Mouse (Mus musculus) cerebellum, postnatal 14 days (tissue): ENCODE measurements around the gene Birc5.

ENCODE experiments used
- DNase-seq, 2 experiments: peaks; one replicate each; pipeline ENCODE4 v3.0.0; 2021; ENCODE audit warnings: mixed read lengths in 2 of 2

Gene Birc5

DNA sequence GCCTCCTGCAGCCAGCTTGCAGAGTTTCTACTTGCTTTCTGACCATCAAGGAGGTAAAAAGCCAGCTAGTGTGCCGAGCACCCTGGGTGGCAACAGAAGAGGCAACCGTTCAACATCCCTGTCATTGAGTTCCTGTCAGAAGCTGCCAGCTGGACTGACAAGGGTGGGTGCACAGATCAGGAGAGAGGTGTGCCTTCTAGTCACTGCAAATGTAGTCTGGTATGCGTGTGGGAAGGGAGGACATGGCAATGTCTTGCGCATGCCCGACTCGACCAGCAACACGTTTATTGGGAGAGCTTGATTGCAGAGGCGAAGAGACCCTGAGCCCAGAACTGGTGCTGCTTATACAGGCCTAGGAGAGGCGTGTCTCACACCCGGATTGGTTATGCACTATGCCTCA, 8.4 kb downstream of the Birc5 start:
- DNase-seq = no peak

DNA sequence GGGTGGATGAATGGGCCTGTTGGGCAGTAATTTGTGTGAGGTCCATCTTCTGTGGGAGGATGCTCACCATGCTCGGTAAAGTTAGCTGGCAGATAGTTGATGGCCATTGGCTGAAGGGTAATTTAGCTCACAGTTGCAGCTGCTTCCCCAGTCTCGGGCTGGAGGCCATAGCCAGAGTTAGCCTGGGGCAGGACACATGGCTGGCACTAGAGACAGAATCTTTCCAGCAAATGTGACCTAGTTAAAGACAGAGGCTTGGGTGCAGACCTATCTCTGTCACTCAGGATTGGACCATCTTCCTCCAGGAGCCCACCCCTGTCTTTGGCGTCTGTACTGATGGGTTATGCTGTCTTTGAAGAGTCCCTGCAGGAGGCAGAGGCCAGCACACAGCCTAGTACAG, 9.3 kb downstream of the Birc5 start:
- DNase-seq = no peak

DNA sequence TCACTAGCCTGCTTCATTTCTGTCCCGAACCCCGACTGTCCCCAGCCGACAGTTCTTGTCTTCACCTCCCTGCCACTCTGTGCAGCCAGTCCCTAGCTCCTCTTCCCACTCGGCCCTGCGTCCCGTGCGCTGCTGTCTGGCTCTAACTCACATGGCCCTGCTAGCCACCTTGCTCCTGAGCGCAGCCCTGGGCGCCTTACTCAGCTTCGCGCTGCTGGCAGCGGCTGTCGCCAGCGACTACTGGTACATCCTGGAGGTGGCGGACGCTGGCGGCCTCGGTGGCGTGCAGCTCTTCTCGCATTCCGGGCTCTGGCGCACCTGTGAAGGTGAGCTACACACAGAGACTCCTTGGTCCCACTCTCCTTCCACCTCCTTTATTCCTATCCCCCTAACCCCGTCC, 11.6 kb downstream of the Birc5 start, which contains the start of gene Tmem235:
Gene Tmem235 (plus strand): TSS at position 152 of the 400 bp plus-strand sequence.
- no peak for DNase-seq

DNA sequence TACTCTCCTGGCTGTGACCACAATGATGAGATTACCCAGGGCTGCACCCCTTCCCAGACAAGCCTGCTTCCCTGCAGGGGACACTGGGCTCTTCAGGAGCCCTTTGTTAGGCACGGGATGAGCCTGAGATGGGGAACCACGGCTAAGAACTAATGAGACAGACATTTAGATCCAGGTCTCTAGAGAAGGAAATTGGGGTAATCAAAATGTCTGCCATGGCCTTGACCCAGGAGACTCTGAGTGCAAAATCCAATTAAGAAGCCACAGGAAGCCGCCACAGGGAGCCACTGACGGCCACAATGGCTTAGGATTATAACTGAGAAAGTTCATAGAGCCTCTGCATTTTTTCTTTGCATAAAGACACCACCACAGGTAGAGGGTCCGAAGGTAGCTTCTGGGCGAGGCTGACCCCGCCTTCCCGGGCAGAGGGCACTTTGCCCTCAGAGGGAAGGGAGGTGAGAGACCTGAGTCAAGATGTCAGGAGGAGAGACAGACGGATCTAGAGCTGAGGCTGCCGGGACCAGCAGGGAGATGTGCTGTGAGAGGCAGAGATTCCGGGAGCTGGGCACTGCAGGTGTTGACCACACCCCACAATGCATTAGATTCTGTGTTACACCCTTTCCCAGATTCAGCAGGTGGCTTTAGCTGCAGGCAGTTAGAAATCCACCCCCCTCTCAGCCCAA, 14.3 kb downstream of the Birc5 start:
- no peak for DNase-seq

DNA sequence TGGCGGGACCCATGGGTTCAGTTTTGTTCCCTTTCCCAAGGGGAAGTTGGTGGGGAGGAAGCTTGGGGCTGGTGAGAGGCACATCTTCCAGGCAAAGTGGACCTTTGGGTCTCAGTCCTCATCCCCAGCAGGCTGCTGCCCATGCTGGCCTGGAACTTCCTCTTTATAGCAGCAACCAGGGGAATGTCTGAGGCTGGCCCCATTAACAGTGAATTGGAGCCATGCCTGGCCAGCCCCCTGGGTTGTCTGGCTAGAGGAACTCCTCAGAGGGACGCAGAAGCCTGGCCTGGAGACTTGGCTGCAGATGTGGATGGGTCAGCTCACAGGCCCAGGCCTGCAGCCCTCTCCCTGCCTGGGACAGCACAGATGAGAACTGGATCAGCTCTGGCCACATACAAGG, 15.8 kb downstream of the Birc5 start:
- DNase-seq = no peak

DNA sequence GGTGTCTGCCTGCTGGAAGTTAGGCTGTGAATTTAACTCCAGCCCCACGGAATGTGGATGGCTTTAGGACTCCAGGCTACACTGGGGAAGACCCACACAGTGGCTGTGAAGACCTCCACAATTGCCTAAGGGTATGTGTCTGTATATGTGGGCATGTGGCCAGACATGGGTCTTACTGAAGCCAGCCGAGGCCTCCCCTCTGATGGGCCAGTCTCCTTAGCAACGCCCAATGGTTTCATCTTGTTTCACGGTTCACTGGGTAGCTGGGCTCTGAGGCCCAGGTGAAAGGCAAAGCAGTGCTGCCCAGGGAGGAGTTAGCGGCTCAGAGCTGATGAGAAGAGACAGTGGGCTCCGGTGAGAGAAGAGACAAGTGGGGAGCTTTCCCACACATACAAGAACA, 16.9 kb downstream of the Birc5 start:
- no peak for DNase-seq

DNA sequence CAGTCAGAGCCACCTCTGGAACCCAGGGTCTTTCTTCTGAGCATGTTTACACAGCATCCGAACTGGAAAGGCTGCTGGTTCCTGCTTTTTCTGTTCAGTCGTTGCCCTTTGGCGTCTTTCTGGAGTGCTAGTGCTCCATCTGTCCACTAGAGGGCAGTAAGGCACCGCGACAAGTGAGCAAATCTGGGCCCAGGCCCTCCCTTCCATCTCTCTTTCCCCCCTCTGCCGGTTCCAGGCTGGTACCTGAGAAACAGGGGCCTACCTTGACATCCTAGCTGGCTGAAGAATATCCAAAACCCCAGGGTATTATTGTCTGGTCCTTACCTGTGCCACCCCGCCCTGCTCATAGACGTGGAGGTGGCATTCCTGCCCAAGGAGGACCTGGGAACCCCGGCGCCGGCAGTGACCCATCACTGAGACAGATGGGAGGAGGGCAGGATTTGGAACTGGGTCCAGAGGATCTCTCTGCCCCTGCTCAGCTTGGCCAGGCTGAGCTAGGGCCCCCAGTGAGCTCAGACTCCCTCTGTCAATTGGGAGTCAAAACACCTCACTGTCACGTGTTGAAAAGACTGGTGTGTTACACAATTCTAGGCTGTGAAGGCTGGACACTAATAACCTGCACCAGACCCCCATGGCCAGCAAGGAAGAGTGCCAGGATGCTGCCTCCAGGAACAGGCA, 21.8 kb downstream of the Birc5 start:
- DNase-seq = peak; percentile 88 to 91

DNA sequence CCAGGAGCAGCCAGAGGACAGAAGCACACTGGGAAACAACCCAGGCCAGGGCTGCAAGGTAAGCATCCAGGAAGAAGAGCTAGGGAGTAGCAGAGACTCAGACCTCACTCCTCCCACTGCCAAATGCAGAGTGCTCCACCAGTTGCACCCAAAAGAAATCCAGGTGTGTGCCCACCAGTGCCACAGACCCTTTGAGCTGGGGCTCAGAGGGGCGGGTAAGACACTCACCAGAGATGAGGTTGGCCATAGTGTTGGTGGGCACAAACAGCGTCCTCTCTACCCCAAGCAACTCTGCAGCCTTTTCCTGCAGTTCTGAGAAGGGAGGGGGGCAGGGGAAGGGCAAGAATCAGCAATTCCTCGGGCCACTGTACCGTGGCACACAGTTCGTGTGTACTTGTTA, 22.3 kb downstream of the Birc5 start:
- no peak for DNase-seq

DNA sequence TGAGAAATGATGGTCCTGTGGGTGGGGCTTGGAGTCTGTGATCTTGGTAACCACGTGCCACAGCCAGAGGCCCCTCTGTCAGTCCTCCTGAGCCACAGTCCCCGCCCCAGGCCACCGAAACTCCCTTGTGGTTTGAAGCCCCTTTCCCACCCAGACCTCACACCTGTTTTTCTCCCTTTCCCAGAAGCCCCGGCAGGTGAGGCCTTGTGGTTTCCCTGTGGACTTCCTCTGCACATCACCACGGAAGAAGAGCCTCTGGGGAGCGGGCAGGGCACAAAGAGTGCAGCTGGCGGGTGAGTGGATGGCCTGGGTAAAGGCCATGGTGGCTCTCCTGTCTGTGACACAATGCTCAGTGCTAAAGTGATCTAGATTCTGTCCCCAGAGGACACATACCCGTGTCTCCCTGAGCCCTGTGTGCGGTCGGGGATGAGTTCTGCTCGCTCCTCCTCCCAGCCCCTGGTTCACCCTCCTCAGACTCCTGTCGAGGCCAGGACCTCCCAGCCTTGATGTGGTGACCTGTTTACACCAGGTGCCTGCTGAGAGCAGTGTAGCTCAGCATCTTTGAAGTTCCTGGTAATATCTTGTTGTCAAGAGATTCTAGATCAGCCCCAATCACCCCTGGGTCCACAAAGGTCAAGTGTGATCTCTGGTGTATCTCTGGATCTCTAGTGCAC, 23.0 kb downstream of the Birc5 start:
- no peak for DNase-seq

DNA sequence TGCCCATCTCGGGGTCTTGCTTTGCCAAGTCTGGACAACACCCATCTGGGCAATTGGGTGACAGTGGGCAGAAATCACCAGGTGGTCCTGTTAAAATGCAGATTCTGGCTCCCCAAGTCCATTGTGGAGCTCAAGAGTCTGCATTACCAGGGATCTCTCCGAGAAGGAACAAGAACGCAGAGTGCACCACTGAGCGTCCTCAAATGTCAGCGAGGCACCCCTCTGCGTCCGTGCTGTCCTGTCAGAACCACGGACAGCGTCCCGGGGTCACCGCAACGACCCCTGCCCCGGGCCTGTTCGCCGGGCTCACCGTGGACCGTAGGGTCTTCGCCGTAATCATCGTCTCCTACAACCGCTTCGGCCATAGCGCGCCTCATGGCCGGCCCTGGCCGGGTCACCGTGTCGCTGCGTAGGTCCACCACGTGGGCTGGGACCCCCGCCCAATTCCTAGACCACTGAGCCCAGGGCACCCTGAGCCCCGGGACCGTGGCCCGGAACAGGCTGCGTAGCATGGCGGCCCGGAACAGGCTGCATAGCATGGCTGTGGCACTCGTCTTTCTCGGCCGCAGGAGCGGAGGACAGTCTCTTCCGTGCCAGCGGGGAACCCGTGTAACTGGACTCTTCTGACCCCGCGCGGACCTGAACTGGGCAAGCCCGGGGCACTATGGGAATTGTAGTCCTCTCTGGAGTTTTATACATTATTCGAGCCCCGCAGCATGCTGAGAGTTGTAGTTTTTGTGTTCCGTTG, 24.0 kb downstream of the Birc5 start, which contains the start of gene Tha1:
Gene Tha1 (minus strand): TSS at position 621 of the 748 bp plus-strand sequence.
- peak; percentile 86 to 87 for DNase-seq

DNA sequence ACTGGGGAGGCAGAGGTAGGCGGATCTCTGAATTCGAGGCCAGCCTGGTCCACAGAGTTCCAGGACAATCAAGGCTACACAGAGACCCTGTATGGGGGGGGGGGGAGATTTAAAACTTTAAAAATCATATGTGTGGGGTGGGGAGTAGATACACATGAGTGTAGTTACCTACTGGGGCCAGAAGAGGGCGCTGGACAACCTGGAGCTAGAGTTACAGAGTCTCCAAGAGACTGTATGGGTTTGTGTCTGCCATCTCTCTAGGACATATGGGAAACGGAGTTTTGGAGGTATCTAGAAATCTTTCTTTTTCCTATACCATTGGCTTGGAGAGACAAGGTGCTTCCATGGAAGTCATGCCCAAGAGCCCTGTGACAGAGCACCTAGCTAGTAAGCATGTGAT, 25.4 kb downstream of the Birc5 start:
- DNase-seq = peak in 1 of 2 experiments; percentile 56

DNA sequence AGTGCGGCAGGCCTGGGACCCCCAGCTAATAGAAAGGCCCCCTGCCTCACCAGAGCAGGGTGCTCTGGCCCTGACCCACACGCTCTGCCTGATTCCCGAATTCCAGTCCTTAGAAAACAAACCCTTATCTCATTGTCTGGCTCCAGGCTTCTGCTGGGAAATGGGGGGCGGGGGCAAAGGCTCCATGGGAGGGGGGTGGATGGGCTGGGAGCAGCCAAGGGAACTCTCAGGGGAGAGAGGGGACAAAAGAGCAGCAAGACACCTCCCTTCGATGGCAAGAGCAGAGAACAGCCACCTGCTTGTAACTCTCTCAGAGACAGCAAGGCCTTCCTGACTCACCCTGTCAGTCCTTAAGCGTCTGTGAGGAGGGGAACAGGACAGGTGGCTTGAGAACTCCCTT, 26.6 kb downstream of the Birc5 start:
- DNase-seq = no peak

DNA sequence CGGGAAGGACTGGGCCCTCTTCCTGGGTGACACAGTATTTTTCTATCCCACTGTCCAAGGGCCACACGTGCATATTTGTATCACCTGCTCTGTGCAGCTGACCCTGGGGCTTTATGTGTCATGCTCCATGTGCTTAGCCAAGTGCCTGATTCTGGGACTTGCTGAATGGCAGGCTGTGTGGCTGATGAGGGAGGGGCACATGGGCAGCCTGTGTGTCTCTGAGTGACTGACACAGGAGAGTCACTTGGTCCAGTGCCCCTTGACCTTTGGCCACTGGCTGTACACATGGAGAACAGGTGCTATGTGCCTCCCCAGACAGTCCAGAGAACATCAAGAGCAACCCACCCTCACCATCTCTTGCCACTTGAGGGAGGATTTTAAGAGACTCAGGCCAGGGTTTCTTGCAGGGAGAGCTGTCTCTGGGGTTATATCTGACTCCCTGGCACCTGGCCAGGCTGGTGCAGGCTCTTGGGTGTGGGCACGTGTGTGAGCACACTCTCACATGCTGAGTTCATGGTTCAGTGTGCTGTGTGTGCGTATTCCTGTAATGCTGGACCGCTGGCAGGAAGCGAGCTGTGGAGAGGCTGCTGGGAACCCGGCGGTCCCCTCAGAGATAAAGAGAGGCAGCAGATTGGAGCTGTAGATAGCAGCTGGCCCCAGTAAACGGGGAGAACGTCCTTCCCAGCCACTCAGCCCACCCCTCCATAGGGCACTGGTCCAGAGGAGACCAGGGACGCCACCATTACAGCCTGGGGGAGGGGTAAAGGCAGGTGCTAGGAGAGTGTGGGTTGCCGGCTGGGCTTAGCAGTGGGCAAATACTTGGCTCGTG, 29.1 kb downstream of the Birc5 start:
- DNase-seq = peak; percentile 58 to 75

DNA sequence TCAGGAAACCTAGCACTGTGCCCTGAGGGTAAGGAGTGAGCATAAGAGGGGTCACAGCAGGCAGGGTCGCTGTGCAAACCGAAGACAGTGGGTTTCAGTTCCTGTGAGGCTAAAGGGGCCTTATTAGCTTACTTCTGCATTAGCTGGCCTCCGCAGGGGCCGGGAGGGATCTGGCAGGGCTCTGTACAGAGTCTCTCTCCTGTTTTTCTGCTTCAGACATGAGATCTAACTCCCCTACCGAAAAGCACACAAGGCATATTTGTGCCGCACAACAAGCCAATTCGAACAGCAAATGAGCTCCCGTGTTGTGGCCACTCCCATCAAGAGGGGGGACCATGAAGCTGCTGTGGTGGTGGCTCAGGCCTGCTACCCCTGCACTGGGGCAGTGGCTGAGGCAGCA, 29.8 kb downstream of the Birc5 start:
- DNase-seq = peak; percentile 29 to 46

DNA sequence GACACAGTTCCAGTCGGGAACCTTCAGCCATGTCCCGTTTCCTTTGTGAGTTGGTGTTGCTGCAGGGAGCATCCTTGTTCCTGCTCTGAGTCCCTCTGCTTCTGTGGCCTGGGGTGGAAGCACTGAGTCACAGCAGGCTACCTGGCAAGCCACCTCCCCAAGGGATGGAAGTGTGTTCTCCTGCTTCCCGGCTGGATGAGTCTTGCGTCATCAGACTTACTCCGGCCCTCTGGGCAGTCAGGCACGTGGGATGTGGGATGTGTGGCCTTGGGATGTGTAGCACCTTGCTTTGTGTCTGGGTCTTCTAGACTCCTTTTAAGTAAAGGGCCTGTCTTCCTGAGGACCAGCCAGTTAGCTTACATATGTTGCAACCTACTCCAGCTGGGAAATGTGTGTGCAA, 30.6 kb downstream of the Birc5 start:
- DNase-seq = peak in 1 of 2 experiments; percentile 33

DNA sequence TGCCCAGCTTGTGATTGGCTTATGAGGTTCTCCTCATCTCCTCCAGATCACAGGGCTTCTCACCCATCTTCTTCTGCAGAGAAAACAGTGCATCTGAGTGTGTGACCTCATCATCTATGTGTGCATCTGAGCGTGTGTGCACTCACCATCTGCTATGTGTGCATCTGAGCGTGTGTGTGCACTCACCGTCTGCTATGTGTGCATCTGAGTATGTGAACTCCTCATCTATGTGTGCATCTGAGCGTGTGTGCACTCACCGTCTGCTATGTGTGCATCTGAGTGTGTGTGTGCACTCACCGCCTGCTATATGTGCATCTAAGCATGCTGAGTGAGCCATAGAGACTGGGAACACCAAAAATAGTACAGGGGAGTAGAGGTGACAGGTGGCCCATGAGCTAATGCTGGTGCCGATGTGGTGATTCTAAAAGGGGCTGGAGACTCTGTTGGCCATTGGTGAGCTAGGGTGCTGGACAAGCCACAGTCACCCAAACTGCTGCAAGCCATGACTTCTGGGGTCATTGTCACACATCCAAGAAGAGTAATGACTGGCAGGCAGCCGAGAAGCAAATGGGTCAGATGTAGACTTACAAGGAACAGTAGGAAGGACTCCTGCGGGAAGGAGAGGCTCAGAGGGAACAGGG, 31.4 kb downstream of the Birc5 start:
- DNase-seq = peak; percentile 48 to 62

DNA sequence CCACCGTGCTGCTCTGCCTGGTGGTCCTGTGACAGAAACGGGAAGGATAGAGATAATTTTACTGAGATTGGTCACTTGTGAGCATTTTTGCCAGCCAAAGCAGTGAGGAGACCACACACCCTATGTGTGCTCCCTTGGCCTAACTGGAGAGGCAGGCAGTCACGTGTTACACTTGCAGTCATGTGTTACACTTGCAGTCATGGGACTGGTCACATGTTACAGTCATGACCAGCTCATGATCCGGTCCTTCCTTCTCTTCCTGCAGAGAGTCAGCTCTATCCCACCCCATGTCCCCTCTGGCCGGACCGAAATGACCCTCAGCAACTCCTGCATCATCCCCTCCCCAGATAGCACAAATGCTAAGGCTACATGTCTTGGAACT, 31.9 kb downstream of the Birc5 start:
- DNase-seq = no peak

DNA sequence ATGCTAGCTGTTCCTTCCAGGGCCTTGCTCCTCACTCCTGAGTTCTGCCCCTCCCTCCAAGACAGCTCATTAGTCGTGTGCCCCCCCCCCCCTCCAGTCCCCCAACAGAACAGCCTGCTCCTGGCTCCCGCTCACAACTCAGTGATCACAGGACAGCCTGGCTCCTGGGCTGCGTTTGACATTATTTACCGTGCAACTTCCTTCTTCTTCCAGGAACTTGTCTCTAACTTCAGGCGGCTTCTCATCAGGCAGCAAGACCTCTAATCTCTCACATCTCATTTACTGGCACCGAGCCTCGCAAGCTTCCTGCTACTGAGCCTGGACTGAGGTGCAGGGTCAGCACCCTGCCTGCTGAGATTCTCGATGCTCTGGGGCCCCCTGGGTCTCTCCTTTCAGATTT, 32.7 kb downstream of the Birc5 start:
- DNase-seq = peak in 1 of 2 experiments; percentile 37

DNA sequence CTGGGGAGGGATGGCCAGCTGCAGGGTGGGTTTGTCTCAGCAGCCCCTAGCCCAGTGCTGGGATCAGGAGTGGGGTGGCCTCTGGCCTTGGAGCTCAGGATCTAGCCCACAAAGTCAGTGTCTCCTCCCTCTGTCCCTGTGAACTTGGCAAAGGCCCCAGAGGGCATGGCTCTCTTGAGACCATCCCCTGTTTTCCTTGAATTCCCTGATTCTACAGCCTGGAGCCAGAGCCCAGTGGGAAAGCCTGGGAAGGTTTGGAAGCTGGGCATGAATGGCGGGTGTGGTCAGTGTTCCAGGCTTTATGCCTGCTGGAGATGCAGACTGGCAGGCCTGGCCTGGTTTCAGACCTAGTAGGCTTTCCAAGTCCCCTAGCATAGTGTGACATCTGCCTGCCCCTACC, 33.2 kb downstream of the Birc5 start:
- DNase-seq = peak; percentile 36 to 50

DNA sequence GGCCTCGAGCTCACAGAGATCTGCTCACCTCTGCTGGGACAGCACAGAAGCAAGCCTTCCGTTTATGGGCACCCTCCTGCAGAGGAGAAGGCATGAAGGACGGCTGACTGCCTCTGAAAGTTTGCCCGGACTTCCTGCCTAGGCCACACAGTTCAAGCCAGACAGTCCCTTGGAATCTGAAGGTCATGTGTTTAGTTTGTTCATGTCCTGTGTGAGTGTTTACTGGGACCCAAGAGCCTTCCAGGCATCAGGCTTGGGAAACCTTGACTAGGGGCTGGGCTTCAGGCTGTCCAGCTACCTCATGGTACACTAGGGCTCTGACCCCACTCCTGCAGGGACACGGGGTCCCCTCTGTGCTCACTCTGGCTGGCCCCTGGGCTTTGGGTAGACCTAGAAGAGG, 36.9 kb downstream of the Birc5 start:
- DNase-seq = no peak

DNA sequence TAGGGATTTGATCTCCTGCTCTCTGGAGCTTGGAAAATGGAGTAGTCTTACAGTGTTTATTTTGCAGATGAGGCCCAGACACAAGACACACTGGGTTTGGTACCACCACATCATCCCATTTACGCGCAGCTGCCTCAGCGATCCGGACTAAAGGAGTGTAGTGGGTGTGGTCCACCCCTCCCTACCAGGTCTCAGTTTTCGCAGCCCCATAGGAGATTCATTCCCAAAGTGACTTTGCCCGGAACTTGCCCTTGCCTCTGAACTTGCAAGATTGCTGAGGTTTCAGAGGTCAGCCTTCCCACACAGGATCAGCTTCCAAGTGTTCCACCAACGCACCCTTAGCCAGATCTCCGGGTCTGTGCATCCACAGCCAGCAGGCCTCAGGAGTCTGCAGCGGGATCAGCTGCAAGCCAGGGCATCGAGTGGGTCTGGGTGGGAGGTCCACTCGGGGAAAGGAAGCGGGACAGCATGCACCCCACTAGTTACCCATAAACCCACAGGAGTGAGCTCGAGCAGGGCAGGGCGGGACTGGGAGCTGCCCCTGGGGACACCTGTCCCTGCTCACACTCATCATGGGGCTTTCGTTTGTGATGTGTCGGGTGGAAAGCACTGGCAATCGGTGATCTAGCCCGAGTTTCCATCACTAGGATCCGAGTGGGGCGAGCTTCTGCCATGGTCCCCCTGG, 39.3 kb downstream of the Birc5 start:
- no peak for DNase-seq
